Mouse (Mus musculus): ENCODE data around the gene Ttc7b.

- TF ChIP-seq POLR2A (IDR thresholded peaks at IDR 0.05; ENCODE audit: insufficient read depth, low read depth, low read length) (no peak), CTCF (IDR thresholded peaks at IDR 0.05) (no peak)
Observed at GRCm38 (mm10) chr12:100568105-100568504, 47.5 kb upstream of the Ttc7b start.

All from heart, adult 2 months (tissue).